Mouse (Mus musculus) ES-E14 (cell line): Measurements from ENCODE around the gene Rgs6.

Source experiments
- CHD2 ChIP-seq: IDR thresholded peaks from 2 replicates; pipeline ENCODE4 v1.6.1; 2014; ENCODE audit warnings: mild to moderate bottlenecking, low read depth, low read length, inconsistent platforms
- ZNF384 ChIP-seq: IDR thresholded peaks from 2 replicates; pipeline ENCODE4 v1.6.1; 2012; ENCODE audit warnings: low read depth, low read length, inconsistent platforms

DNA sequence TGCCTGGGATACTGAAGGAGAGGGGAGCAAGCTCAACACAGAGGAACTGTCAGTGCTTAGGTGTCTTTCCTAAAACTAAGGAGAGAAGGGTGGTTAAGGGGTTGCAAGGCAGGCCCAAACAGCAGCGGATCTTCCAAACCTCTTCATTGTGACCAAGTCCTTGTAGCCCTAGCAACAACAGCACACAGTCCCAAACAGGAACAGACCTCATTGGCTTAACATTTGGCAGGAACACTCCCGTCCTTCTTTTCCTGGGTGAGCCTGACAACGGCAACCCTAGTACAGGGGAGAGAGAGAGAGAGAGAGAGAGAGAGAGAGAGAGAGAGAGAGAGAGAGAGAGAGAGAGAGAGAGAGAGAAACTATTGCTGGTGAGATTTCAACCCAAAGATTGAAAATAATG is 557.8 kb downstream of the Rgs6 start:
- TF ChIP-seq ZNF384 (no peak), CHD2 (no peak)
